Mouse (Mus musculus) C2C12 (cell line): ENCODE data around the gene Adam22. TPM values are rescaled to one million over a fixed set of nuclear protein-coding genes. Genes with fewer than 3 reads are reported as not detected.
"Not testable (repeated sequence)": the region's sequence is repeated elsewhere in the genome, so short reads cannot be mapped to it uniquely, and the experiment has no call there.

Source experiments
- H3K27me3 ChIP-seq: one replicate; pipeline ENCODE4 v1.6.1; 2011; ENCODE audit not compliant: control insufficient read depth, insufficient read depth, insufficient read length
- H3K36me3 ChIP-seq: one replicate; pipeline ENCODE4 v1.6.1; 2011; ENCODE audit not compliant: control insufficient read depth, insufficient read depth
- H3K4me3 ChIP-seq: one replicate; pipeline ENCODE4 v1.5.1; 2011; ENCODE audit warnings: mild to moderate bottlenecking, control low read depth; ENCODE audit not compliant: poor library complexity, insufficient read depth, severe bottlenecking
- H3K79me2 ChIP-seq: one replicate; pipeline ENCODE4 v1.6.1; 2011; ENCODE audit not compliant: control insufficient read depth, insufficient read depth
- H3K79me3 ChIP-seq: one replicate; pipeline ENCODE4 v1.6.1; 2011; ENCODE audit warnings: low read depth, control low read depth
- H3ac ChIP-seq: one replicate; pipeline ENCODE3; 2011; ENCODE audit warnings: low read depth; ENCODE audit not compliant: control insufficient read depth, insufficient read length
- CEBPB ChIP-seq: IDR thresholded peaks from one replicate; pipeline ENCODE4 v1.6.1; 2011; ENCODE audit warnings: low read depth, mild to moderate bottlenecking, control low read depth, moderate library complexity
- CTCF ChIP-seq: IDR thresholded peaks from one replicate; pipeline ENCODE4 v1.5.1; 2011; ENCODE audit not compliant: control insufficient read depth, insufficient read depth, insufficient read length
- FOSL1 ChIP-seq: IDR thresholded peaks from one replicate; pipeline ENCODE4 v1.8.0; 2011; ENCODE audit warnings: mild to moderate bottlenecking, low read length; ENCODE audit not compliant: poor library complexity, insufficient read depth, severe bottlenecking
- MAX ChIP-seq: IDR thresholded peaks from one replicate; pipeline ENCODE4 v1.6.1; 2011; ENCODE audit warnings: mild to moderate bottlenecking, control low read depth
- MYOD1 ChIP-seq: IDR thresholded peaks from one replicate; pipeline ENCODE4 v1.6.1; 2011; ENCODE audit warnings: low read depth; ENCODE audit not compliant: control insufficient read depth, insufficient read length
- MYOG ChIP-seq: IDR thresholded peaks from one replicate; pipeline ENCODE4 v1.6.1; 2011; ENCODE audit not compliant: control insufficient read depth, insufficient read length; ENCODE audit errors: extremely low read depth
- USF1 ChIP-seq: IDR thresholded peaks from one replicate; pipeline ENCODE4 v1.6.1; 2011; ENCODE audit warnings: low read depth, mild to moderate bottlenecking, control low read depth, moderate library complexity
- polyA plus RNA-seq: library from polyadenylated mRNA; unstranded; fragments of >200 nt; fragmentation: generic; extraction: Trizol; gene quantifications from one replicate; pipeline ENCODE4 v1.2.1, GENCODE M21; 2012; ENCODE audit warnings: missing spikeins

The Adam22 gene
- polyA plus RNA-seq, 1 experiment: 0.07 TPM

GRCm38 (mm10) chr5:8223597-8224320 is 144.2 kb downstream of the Adam22 start:
- no peak overlapping the region for H3K4me3 ChIP-seq
- no peaks in the 10 kb centered on the region for H3K27me3 ChIP-seq
- TF ChIP-seq MAX (no peak), CTCF (no peak), USF1 (no peak), CEBPB (no peak), MYOG (no peak), FOSL1 (no peak), MYOD1 (no peak)
- no peaks in the 10 kb centered on the region for H3K36me3 ChIP-seq
- H3K79me2 ChIP-seq: no peaks in the 10 kb centered on the region
- H3K79me3 ChIP-seq: no peaks in the 10 kb centered on the region
- H3ac ChIP-seq: no peak overlapping the region

GRCm38 (mm10) chr5:8221630-8222029 is 146.3 kb downstream of the Adam22 start:
- no peaks in the 10 kb centered on the region for H3K27me3 ChIP-seq
- H3ac ChIP-seq: no peak overlapping the region
- H3K36me3 ChIP-seq: no peaks in the 10 kb centered on the region
- no peaks in the 10 kb centered on the region for H3K79me3 ChIP-seq
- no peaks in the 10 kb centered on the region for H3K79me2 ChIP-seq
- TF ChIP-seq USF1 (no peak), MAX (no peak), CEBPB (no peak), MYOG (no peak), FOSL1 (no peak), CTCF (no peak)
- H3K4me3 ChIP-seq: no peak overlapping the region

GRCm38 (mm10) chr5:8215841-8216240 is 152.1 kb downstream of the Adam22 start:
- Histone ChIP-seq H3K79me2 (no peaks in the 10 kb centered on the region), H3K79me3 (no peaks in the 10 kb centered on the region), H3K4me3 (no peak overlapping the region), H3K36me3 (no peaks in the 10 kb centered on the region), H3ac (no peak overlapping the region), H3K27me3 (no peaks in the 10 kb centered on the region)
- TF ChIP-seq FOSL1: no peak
- TF ChIP-seq MAX: no peak
- no peak for TF ChIP-seq MYOD1
- no peak for TF ChIP-seq CEBPB
- TF ChIP-seq CTCF: no peak
- TF ChIP-seq USF1: no peak
- TF ChIP-seq MYOG: no peak

GRCm38 (mm10) chr5:8184992-8185391 is 183.0 kb downstream of the Adam22 start:
- not testable (repeated sequence) for H3ac ChIP-seq, H3K4me3 ChIP-seq, H3K27me3 ChIP-seq, H3K36me3 ChIP-seq, H3K79me3 ChIP-seq, H3K79me2 ChIP-seq

- Histone ChIP-seq H3K36me3 (no peaks in the 10 kb centered on the region), H3K79me3 (no peaks in the 10 kb centered on the region), H3K4me3 (no peak overlapping the region), H3ac (no peak overlapping the region), H3K27me3 (no peaks in the 10 kb centered on the region), H3K79me2 (no peaks in the 10 kb centered on the region)
- TF ChIP-seq MAX (no peak), MYOD1 (no peak), CTCF (no peak), CEBPB (no peak)
These were observed 187.3 kb downstream of the Adam22 start for GRCm38 (mm10) chr5:8180646-8181045.

- Histone ChIP-seq H3K79me3 (no peaks in the 10 kb centered on the region), H3K4me3 (no peak overlapping the region), H3K36me3 (no peaks in the 10 kb centered on the region), H3K27me3 (no peaks in the 10 kb centered on the region), H3K79me2 (no peaks in the 10 kb centered on the region), H3ac (no peak overlapping the region)
- TF ChIP-seq MAX (no peak), MYOG (no peak), CEBPB (no peak)
These were observed 189.8 kb downstream of the Adam22 start for GRCm38 (mm10) chr5:8178111-8178510.
